Mouse (Mus musculus): Measurements from ENCODE around the gene Man2c1.

- TF ChIP-seq SIN3A (IDR thresholded peaks at IDR 0.05; ENCODE audit: low read length) (no peak), IRF4 (IDR thresholded peaks at IDR 0.05; ENCODE audit: low read depth, low read length) (no peak), RAD21 (IDR thresholded peaks at IDR 0.05; ENCODE audit: low read depth, low read length) (no peak), CTCF (conservative IDR thresholded peaks at IDR 0.05 in 1 of 2, IDR thresholded peaks at IDR 0.05 in 1 of 2; ENCODE audit: low read depth in 2 of 2, low read length in 2 of 2) (no peak), ZKSCAN1 (IDR thresholded peaks at IDR 0.05; ENCODE audit: borderline replicate concordance, low read depth, low read length) (no peak), POLR2A (IDR thresholded peaks at IDR 0.05; ENCODE audit: low read depth, low read length) (no peak), BHLHE40 (IDR thresholded peaks at IDR 0.05; ENCODE audit: low read depth, low read length) (no peak), E2F4 (IDR thresholded peaks at IDR 0.05; ENCODE audit: insufficient replicate concordance, low read depth, low read length) (no peak), GABPA (IDR thresholded peaks at IDR 0.05; ENCODE audit: insufficient replicate concordance, low read depth, low read length) (no peak), RCOR1 (conservative IDR thresholded peaks at IDR 0.05; ENCODE audit: low read depth, low read length) (no peak), CHD1 (IDR thresholded peaks at IDR 0.05; ENCODE audit: low read depth, low read length) (no peak), MAX (IDR thresholded peaks at IDR 0.05; ENCODE audit: low read length) (no peak), MXI1 (IDR thresholded peaks at IDR 0.05; ENCODE audit: low read depth, low read length) (no peak), MAFK (IDR thresholded peaks at IDR 0.05; ENCODE audit: insufficient replicate concordance, low read length) (no peak)
Measured at GRCm38 (mm10) chr9:57149021-57149420, 18.5 kb downstream of the Man2c1 start.
